Mouse (Mus musculus): Measurements from ENCODE around the gene Slc25a12. TPM values are rescaled to one million over a fixed set of nuclear protein-coding genes. Genes with fewer than 3 reads are reported as not detected.

Slc25a12 gene
- polyA plus RNA-seq, 1 experiment from 2014 or later, result 31.1 TPM

DNA sequence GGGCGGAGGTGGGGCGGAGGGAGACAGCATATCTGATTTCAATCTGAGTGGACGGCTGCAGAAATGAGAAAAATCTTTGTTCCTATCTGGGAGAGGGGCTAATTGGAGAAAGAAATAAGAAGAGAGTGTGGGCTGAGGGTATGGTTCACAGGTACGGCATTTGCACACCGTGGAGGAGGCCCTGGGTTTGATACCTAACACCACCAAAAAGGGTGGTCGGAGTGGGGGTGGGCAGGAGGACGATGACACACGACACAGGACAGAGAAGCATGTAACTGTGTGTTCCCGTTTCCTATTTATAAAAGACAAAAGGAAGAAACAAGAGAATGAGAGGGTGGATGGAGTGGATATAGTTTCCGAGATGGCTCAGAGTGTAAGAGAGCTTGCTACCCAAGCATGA, 20.4 kb downstream of the Slc25a12 start:
- H3K27me3 ChIP-seq (replicated peaks), result no peaks in the 10 kb centered on the region
- 77% methylated on average over 10 of the region's 10 CpGs for WGBS (ENCODE audit: insufficient replicate concordance)
- peaks cover 21% of the 10 kb centered on the region for H3K36me3 ChIP-seq
- no peak overlapping the region for H3K27ac ChIP-seq
- peaks cover 7% of the 10 kb centered on the region for H3K9me3 ChIP-seq (replicated peaks)
- H3K4me2 ChIP-seq, result no peak overlapping the region
- no peak for ATAC-seq
- no peak overlapping the region for H3K4me3 ChIP-seq
- no peaks in the 10 kb centered on the region; the same call in 1 of the 2 replicates for H3K4me1 ChIP-seq
- no peak overlapping the region for H3K9ac ChIP-seq

DNA sequence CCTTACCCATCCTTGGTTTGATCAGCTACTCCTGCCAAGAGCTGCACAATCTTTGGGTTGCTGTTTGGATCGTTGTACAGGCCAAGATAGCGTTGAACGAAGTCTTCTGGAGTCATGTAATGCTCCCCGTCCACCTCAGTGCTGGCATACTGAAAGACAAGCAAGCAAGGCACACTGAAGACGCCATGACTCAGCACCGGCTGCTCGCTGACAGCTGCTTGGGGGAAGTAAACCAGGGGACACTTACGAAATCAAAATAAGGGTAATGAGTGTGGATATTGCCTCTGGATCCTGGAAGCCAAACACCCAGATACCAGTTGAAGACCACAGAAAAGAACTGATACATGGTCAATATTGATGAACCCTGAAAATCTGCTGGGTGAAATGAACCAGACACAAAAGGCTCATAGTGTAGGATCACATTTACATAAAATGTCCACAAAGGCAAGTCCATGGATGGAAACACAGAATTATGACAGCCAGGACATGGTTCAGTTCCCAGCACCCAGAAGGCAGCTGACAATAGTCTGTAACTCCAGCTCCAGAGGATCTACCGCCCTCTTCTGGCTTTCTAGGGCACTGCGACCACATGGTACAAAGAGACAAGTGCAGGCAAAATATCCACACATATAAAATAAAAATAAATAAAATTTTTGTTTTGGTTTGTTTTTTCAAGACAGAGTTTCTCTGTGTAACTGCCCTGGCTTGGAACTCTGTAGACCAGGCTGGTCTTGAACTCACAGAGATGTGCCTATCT, 23.5 kb downstream of the Slc25a12 start:
- peaks cover 24% of the 10 kb centered on the region for H3K36me3 ChIP-seq
- H3K4me1 ChIP-seq, result no peaks in the 10 kb centered on the region; the same call in 1 of the 2 replicates
- ATAC-seq, result no peak
- H3K27me3 ChIP-seq (replicated peaks), result no peaks in the 10 kb centered on the region
- no peak overlapping the region for H3K27ac ChIP-seq
- no peak overlapping the region for H3K4me3 ChIP-seq
- H3K4me2 ChIP-seq, result no peak overlapping the region
- WGBS (ENCODE audit: insufficient replicate concordance), result 80% methylated on average over 10 of the region's 10 CpGs
- H3K9me3 ChIP-seq (replicated peaks), result peaks cover 7% of the 10 kb centered on the region
- H3K9ac ChIP-seq, result no peak overlapping the region

DNA sequence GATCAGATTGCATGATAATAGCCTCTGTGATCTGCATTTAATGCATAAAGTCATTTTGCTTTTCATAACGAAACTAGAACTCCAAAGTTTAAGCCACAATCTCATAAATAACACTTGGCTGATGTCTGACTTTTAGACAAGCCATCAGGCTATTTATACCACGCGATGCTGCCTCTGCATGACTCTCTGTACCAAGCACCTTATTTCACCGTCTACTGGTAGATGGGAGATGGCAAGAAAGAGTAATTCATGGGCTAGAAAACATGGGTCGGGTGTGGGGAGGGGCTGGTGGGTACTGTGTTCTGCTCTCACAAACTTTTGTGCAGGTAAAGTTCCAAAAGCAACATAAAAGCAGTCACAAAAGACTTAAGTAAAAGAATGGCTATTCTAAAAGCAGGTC, 27.4 kb downstream of the Slc25a12 start:
- WGBS (ENCODE audit: insufficient replicate concordance), result 78% methylated on average over 5 of the region's 5 CpGs
- peaks cover 24% of the 10 kb centered on the region for H3K36me3 ChIP-seq
- no peak overlapping the region for H3K4me3 ChIP-seq
- no peak for ATAC-seq
- H3K9me3 ChIP-seq (replicated peaks), result peaks cover 7% of the 10 kb centered on the region
- no peak overlapping the region for H3K4me2 ChIP-seq
- H3K9ac ChIP-seq, result no peak overlapping the region
- peaks cover 24% of the 10 kb centered on the region for H3K4me1 ChIP-seq
- no peak overlapping the region for H3K27ac ChIP-seq
- H3K27me3 ChIP-seq (replicated peaks), result no peaks in the 10 kb centered on the region

- H3K4me3 ChIP-seq, result no peak overlapping the region
- no peak for ATAC-seq
- H3K4me2 ChIP-seq, result peak overlapping the region; percentile 40
- peaks cover 27% of the 10 kb centered on the region for H3K4me1 ChIP-seq
- 0 out of 2 replicates have a peak overlapping the region, but pooled peaks have one; percentile 32 for H3K27ac ChIP-seq
- WGBS (ENCODE audit: insufficient replicate concordance), result 23% methylated on average over 12 of the region's 12 CpGs
- 0 out of 2 replicates have a peak overlapping the region, but pooled peaks have one; percentile 8 for H3K9ac ChIP-seq
- H3K36me3 ChIP-seq, result peaks cover 22% of the 10 kb centered on the region
- H3K27me3 ChIP-seq (replicated peaks), result no peaks in the 10 kb centered on the region
- H3K9me3 ChIP-seq (replicated peaks), result no peaks in the 10 kb centered on the region
Measured at GRCm38 (mm10) chr2:71338145-71338796, 29.3 kb downstream of the Slc25a12 start.

GRCm38 (mm10) chr2:71336631-71337030, 30.9 kb downstream of the Slc25a12 start:
- H3K27me3 ChIP-seq (replicated peaks), result no peaks in the 10 kb centered on the region
- no peak overlapping the region for H3K4me2 ChIP-seq
- peaks cover 27% of the 10 kb centered on the region for H3K4me1 ChIP-seq
- no peak overlapping the region for H3K4me3 ChIP-seq
- no peak overlapping the region for H3K27ac ChIP-seq
- no peaks in the 10 kb centered on the region for H3K9me3 ChIP-seq (replicated peaks)
- no peak for ATAC-seq
- H3K9ac ChIP-seq, result no peak overlapping the region
- H3K36me3 ChIP-seq, result peaks cover 12% of the 10 kb centered on the region; the same call in 1 of the 2 replicates
- WGBS (ENCODE audit: insufficient replicate concordance), result 46% methylated on average over 6 of the region's 6 CpGs

GRCm38 (mm10) chr2:71336209-71336608, 31.3 kb downstream of the Slc25a12 start:
- H3K4me2 ChIP-seq, result no peak overlapping the region
- H3K27ac ChIP-seq, result no peak overlapping the region
- peaks cover 12% of the 10 kb centered on the region; the same call in 1 of the 2 replicates for H3K36me3 ChIP-seq

DNA sequence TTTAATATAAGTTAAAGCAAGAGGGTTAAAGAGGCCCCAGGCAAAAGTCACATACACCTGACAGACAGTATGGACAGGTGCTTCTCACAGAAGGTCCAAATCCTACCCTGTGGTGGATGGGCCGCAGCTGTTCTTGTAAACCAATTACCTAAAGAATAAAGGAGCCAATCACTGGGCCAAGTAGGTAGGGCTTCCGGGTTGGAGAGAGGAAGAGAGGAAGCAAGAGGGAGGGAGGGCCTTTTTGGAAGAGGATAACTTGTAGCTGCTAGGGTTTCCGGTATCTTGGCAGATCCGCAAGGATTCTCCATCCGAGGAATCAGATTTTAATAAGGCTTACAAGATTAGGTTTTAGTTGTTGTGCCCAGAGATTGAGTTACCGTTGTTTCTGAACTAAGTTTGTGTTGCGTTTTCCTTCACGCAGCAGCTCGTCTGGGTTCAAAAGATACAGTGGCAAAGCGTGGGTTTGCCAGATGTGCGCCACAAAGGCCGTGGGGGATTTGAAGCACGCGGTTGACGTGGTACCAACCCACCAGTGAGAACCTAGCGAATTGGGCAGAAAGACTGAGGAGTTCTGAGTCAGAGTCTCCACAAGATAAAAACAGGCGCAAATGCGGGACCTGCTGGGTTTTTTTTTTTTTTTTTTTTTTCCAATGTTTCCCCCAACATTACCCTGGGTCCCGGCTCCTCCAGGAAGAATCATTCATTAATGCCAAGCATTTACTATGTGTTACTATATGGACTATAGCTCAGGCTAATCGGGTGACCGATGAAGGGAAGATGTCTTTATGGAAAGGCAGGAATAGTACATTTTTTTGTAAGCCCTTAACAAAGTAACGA, 33.3 kb downstream of the Slc25a12 start:
- peaks cover 12% of the 10 kb centered on the region; the same call in 1 of the 2 replicates for H3K36me3 ChIP-seq
- no peak overlapping the region for H3K27ac ChIP-seq
- H3K9me3 ChIP-seq (replicated peaks), result no peaks in the 10 kb centered on the region
- H3K4me2 ChIP-seq, result no peak overlapping the region
- H3K9ac ChIP-seq, result no peak overlapping the region
- no peak for ATAC-seq
- H3K4me1 ChIP-seq, result peaks cover 27% of the 10 kb centered on the region
- 80% methylated on average over 22 of the region's 22 CpGs for WGBS (ENCODE audit: insufficient replicate concordance)
- H3K27me3 ChIP-seq (replicated peaks), result no peaks in the 10 kb centered on the region
- H3K4me3 ChIP-seq, result no peak overlapping the region

More at GRCm38 (mm10) chr2:71336209-71336608, 31.3 kb downstream of the Slc25a12 start:
- Histone ChIP-seq H3K27me3 (replicated peaks) (no peaks in the 10 kb centered on the region), H3K9ac (no peak overlapping the region), H3K9me3 (replicated peaks) (no peaks in the 10 kb centered on the region), H3K4me1 (peaks cover 27% of the 10 kb centered on the region), H3K4me3 (no peak overlapping the region)
- WGBS (ENCODE audit: insufficient replicate concordance), result 40% methylated on average over 5 of the region's 6 CpGs
- ATAC-seq, result no peak

DNA sequence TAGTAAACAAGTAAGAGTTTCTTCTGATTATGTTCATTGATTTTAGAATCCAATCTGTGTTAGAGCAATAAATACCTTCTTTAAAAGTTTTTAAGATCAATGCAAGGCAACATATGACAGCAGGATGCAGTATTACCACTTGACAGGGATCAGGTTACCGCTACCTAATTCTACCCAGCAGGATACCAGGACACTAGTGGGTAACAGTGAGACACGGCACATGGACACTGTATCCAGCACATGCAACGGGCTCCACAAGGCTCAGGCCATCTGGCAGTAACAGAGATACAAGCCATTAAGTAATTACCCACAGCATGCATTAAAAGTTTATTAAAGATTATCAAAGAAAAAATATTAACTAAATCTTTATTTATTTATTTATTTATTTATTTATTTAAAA, 37.8 kb downstream of the Slc25a12 start:
- H3K4me3 ChIP-seq, result no peak overlapping the region
- peaks cover 12% of the 10 kb centered on the region; the same call in 1 of the 2 replicates for H3K36me3 ChIP-seq
- no peak overlapping the region for H3K9ac ChIP-seq
- no peak overlapping the region for H3K27ac ChIP-seq
- no peak for ATAC-seq
- no peaks in the 10 kb centered on the region for H3K4me1 ChIP-seq
- 85% methylated on average over 3 of the region's 3 CpGs for WGBS (ENCODE audit: insufficient replicate concordance)
- no peak overlapping the region for H3K4me2 ChIP-seq
- H3K9me3 ChIP-seq (replicated peaks), result no peaks in the 10 kb centered on the region
- no peaks in the 10 kb centered on the region for H3K27me3 ChIP-seq (replicated peaks)

DNA sequence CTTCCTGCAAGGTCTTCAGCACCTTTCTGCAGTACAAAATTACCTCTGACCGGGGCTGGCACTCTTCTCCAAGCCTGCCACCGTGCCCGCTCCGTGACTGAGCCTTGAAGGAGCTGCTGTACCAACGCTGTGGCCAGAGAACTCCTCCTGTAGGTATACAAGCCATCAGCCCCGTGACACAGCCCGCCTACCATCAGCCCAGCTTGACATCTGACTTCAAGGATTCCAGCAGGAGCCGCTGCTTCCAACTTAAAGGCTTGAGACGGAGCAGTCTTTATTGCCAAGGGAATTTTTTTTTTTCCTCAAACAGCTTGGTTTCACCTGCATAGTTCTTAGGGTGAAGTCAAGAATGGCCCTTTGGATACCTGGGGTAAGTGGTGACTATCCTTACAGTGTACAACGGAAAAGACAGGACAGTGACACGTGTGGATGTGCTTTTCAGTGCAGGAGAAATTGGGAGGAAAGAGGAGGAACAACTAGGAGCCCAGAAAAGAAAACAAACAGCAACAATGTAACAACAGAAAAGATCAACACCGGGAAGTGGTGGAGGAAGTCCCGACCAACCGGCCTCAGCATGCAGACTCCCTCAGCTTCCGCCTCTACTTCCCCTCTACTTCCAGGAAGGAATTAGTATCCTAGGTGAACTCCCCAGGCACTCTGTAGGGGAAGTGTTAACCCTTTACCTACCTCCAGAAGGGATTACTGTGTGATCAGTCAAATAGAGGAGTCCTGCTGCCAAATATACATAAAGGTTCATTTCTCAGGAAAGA, 39.0 kb downstream of the Slc25a12 start:
- Histone ChIP-seq H3K4me2 (no peak overlapping the region), H3K36me3 (peaks cover 9% of the 10 kb centered on the region; the same call in 1 of the 2 replicates), H3K9me3 (replicated peaks) (no peaks in the 10 kb centered on the region), H3K27me3 (replicated peaks) (no peaks in the 10 kb centered on the region), H3K9ac (no peak overlapping the region), H3K27ac (no peak overlapping the region), H3K4me1 (no peaks in the 10 kb centered on the region), H3K4me3 (no peak overlapping the region)
- WGBS (ENCODE audit: insufficient replicate concordance), result 63% methylated on average over 15 of the region's 15 CpGs
- ATAC-seq, result no peak

DNA sequence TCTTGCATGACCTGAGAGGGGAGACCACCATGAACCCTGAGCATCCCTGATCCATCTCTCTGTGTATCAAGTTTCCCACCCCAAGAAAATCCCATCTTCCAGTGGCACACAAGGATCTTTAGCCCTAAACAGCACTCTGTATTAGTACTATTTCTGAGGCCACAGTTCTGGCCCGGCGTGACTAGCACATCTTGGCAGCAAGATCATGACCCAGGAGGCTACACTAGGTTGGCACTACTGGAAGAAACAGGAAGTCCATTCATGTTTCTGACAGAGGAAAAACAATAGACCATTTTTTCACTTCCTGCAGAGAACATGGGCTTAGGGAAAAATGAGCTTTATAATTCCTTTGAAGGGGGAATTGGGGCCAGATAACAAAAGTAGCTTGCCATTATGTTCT, 39.8 kb downstream of the Slc25a12 start:
- 83% methylated on average over 2 of the region's 2 CpGs for WGBS (ENCODE audit: insufficient replicate concordance)
- no peak for ATAC-seq
- Histone ChIP-seq H3K27me3 (replicated peaks) (no peaks in the 10 kb centered on the region), H3K27ac (no peak overlapping the region), H3K4me2 (no peak overlapping the region), H3K4me1 (no peaks in the 10 kb centered on the region), H3K9ac (no peak overlapping the region), H3K4me3 (no peak overlapping the region), H3K9me3 (replicated peaks) (no peaks in the 10 kb centered on the region), H3K36me3 (0 out of 2 replicates have a peak, but pooled peaks cover 6% of the 10 kb centered on the region)

- Histone ChIP-seq H3K27me3 (replicated peaks) (no peaks in the 10 kb centered on the region), H3K36me3 (peaks cover 9% of the 10 kb centered on the region), H3K4me2 (no peak overlapping the region), H3K9me3 (replicated peaks) (no peaks in the 10 kb centered on the region), H3K9ac (no peak overlapping the region), H3K4me3 (no peak overlapping the region), H3K27ac (no peak overlapping the region), H3K4me1 (no peaks in the 10 kb centered on the region)
- 61% methylated on average over 11 of the region's 11 CpGs for WGBS (ENCODE audit: insufficient replicate concordance)
- no peak for ATAC-seq
Measured at GRCm38 (mm10) chr2:71326766-71327464, 40.6 kb downstream of the Slc25a12 start.
